Mouse (Mus musculus) spleen, postnatal 36 days (tissue): ENCODE measurements at regions not wholly inside any gene's neighbourhood (a gene's known extent, or its start where the extent isn't known, plus 50 kb on each side); places are given as distances from the start of the nearest gene placed in this dataset.
"Not testable (repeated sequence)": the region's sequence is repeated elsewhere in the genome, so short reads cannot be mapped to it uniquely, and the experiment has no call there.

ENCODE experiments used
- DNase-seq, 2 experiments: peaks; one replicate each; pipeline ENCODE4 v3.0.0; 2022; ENCODE audit warnings: low spot score in 2 of 2, mixed read lengths in 1 of 2

DNA sequence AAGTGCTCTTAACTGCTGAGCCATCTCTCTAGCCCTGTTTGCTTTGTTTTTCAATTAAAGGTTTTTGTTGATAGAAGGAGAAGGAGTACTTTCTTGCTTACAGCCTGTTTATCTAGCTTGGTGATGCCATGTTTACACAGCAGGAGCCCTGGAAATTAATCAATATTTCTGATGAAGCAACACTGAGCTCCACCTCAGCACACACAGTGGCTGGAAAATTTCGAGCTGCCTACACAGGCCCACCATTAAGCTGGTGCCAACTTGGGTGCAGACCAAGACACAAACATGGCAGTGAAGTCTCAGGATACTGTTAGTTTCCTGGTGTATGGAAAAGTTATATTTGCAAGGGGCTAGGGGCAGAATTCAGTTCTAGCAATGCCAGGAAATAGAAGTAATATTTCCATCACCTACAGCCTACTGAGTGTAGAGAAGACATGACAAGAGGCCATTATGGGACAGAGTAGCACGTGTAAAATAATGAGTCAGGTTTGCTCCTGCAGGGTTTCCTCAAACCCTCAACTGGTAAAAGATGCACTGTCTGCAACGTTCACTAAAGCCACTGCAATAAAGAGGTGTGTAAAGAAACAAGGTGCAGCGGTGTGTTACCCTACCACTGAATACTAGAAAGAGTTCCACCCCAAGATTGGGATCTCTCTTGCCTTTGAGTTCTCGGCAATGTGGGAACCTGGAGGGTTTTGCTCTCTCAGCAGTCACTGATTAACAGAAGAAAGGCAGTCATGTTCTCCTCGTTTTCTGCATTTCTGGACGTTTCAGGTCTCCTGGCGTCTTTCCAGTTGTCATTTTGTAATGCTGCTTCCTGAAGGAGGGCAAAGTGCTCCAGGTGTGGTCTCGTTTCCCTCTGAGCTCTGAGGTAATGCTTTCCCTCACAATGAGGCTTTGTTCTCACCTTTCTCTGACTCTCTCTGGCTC is 108.8 kb upstream of the Fhl2 start:
- no peak for DNase-seq

- DNase-seq, result no peak
Measured at GRCm38 (mm10) chr1:43310711-43311695, 114.2 kb upstream of the Fhl2 start.

DNA sequence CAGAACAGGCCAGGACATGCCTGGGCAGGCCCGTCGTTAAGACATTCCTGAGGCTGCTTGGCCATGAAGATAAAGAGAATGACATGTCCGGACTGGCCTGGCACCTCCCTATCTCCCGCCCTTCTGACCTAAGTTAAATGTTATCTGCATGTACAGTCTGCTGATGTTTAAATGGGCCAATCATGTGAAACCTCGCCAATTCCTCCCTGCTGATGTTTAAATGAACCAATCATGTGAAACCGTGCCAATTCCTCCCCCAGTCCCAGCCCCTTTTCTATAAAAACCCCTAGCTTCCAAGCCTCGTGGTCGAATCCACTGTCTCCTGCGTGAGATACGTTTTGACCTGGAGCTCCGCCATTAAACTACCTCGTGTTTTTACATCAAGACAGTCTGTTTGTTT is 119.5 kb upstream of the Fhl2 start:
- not testable (repeated sequence) for DNase-seq

DNA sequence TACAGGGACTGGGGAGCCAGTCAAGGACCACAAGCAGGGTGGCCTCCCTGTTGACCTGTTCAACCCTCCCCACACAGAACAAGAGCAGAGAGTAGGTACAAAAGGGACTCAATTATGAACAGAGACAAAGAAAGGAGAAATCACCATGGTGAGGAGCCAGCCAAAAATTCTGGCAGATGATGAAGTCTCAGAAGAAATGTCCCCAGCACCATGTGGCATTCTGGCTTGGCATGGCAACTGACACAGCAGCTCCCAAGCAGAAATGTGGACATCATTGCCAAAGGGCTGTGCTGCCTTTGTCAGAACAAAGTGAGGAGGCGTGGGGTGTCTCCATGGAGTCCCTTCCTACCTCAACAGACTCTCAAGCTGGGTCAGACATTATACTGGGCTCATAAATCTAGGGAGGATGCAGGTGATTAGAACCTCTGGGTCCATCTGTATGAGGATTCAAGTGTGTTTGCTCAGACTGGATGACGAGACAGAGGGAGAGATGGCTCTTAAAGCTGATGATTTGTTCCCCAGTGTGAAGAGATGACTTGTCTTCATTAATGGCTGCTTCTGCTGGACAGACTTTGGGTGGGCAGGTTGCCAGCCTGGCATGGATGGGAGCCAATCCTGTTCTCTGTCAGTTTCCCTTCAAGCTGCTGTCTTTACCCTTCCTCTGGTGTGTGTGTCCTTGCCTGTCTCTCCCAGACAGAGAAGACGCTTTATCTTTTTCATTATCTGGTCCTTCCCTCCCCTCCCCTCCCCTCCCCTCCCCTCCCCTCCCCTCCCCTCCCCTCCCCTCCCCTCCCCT is 120.5 kb upstream of the Fhl2 start:
- no peak for DNase-seq

- DNase-seq, result not testable (repeated sequence)
Measured at GRCm38 (mm10) chr1:43333488-43333887, 110.9 kb upstream of the Nck2 start.

DNA sequence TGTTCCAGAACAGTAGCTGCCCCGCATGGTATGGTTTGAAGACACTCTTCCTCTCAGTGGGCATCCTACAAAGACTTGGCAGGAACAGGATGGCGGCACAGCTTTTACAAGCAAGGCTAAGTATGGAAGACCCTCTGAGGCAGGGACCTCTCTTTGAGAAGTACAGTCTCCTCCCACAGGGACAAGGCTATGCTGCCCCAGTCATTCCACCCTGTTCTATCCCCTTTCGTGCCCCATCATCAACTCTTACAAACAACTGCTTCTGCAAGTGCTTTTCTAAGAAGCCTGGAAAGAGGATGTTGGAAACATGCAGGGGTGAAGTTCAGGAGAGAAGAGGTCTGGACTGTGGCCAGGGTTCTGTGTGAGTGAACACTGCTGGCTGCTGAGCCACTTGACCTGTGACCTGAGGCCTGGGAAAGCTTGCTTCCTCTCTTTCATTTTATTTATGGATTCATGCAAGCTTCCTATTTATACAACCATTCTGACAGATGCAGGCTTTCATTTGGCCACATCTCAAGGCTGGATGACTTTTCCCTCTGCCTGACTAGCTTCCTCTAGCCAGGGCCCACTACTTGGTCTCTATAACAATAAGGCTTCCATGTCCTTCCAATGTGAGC is 107.1 kb upstream of the Nck2 start:
- DNase-seq, result peak; percentile 22 to 45

GRCm38 (mm10) chr1:43338096-43338915 is 106.1 kb upstream of the Nck2 start:
- no peak for DNase-seq

DNA sequence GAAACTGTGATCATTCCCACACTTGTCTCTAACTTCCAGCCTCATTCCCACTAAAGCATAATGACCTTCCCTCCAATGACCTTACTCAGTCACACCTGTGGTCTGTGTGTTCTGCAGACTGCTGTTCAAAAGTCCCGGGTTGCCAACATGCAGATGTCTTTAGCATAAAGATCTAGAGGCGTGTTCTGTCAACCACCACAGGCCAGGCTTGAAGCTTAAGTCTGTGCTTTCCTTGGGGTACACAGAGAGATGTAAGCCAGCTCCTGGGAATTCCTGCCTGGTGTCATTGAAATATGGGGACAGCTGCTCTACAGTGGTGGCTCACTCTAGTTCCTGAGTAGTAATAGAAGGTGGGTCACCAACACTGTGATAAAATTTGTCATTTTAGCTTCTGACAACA is 101.5 kb upstream of the Nck2 start:
- DNase-seq, result no peak

DNA sequence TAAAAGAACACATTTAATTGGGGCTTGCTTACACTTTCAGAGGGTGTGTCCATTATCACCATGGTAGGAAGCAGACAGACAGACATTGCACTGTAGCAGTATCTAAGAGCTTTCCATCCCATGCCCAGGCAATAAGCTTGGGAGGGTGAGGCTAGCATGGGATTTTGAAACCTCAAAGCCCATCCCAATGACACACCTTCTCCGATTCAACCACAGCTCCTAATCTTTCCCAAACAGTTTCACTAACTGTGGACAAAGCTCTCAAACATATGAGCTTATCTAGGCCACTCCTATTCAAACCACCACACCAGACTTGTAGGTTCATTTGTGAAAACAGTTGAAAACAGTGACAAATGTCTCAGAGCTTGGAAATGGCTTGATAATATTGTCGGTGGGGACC is 101.0 kb upstream of the Nck2 start:
- no peak for DNase-seq

- DNase-seq, result no peak
Measured at GRCm38 (mm10) chr1:43344001-43344400, 100.4 kb upstream of the Nck2 start.

DNA sequence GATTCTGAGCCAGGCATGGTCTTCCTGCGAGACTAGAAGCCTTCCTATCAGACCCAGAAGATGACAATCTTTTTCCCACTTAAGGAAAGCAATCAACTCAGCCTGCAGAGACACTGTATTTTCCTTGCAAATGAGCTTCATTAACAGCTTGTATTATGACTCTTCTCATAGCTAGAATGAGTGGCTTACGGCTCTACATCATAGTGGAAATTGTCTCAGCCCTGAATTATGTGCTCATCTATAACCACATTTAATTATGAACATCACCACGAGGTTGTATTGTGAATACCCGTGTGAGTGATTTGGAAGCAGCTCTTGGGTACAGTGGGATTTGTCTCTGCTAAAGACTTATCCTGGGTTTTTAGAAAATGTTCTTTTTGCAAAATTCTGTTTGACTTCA is 97.2 kb upstream of the Nck2 start:
- no peak for DNase-seq

- DNase-seq, result no peak
Measured at GRCm38 (mm10) chr1:43349966-43350365, 94.4 kb upstream of the Nck2 start.

- peak; percentile 73 to 78 for DNase-seq
Measured at GRCm38 (mm10) chr1:43358191-43358590, 86.2 kb upstream of the Nck2 start.

DNA sequence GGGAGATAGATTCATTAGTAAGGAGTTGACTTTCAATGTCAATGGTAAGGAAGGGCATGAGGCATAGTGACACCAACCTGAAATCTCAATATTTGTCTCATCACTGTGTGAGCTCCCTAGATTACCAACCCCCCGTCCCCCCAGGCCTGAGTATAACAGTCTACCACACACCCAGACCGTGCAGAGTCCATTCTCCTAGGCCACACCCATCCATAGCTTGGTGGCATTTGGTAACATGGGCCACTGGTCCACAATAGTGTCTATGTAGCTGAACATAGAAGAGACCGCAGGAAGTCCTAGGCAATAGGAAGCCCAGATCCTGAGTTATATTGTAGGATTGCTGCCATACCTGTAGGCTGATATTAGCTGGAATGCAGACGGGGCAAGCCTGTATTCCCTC is 84.7 kb upstream of the Nck2 start:
- no peak for DNase-seq

- peak; percentile 42 to 58 for DNase-seq
Measured at GRCm38 (mm10) chr1:43360291-43360690, 84.1 kb upstream of the Nck2 start.

GRCm38 (mm10) chr1:43360741-43361140 is 83.6 kb upstream of the Nck2 start:
- DNase-seq, result no peak

GRCm38 (mm10) chr1:43361455-43361863 is 82.9 kb upstream of the Nck2 start:
- DNase-seq, result peak; percentile 64 to 65

GRCm38 (mm10) chr1:43362136-43362535 is 82.2 kb upstream of the Nck2 start:
- DNase-seq, result no peak

DNA sequence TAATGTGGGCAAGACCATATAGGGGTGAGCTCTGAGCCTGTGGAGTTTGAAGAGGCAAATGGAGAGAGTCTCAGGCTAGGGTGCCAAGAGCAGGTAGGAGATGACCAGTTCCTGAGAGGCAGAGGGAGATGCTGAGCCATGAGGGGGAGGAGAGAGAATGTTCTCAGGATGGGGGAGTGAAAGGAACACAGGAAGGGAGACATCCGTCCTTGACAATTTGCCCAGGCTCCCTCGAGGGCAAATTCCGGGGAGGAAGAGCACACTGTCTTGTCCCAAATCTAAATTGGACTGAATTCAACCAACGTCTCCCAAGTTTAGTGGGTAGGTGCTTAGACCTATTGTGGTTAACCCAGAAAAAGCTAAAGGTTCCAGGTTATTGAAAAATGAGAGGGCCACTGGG is 81.2 kb upstream of the Nck2 start:
- DNase-seq, result no peak

GRCm38 (mm10) chr1:43366433-43366832 is 77.9 kb upstream of the Nck2 start:
- no peak for DNase-seq
